Mouse (Mus musculus) MEL (cell line): Measurements from ENCODE around the gene 4930558K02Rik. TPM values are rescaled to one million over a fixed set of nuclear protein-coding genes. Genes with fewer than 3 reads are reported as not detected.

Source experiments
- DNase-seq: peaks from one replicate; pipeline ENCODE4 v3.0.0; 2011; ENCODE audit warnings: low read depth, low spot score
- H3K27ac ChIP-seq: 2 replicates; pipeline ENCODE4 v1.5.1; 2012; ENCODE audit warnings: low read depth, mild to moderate bottlenecking, control low read depth, low read length, moderate library complexity; ENCODE audit not compliant: control insufficient read depth
- H3K27me3 ChIP-seq, 2 experiments: fragments of 150-350 bp in 1 of 2; sonication (generic) in 1 of 2; 2 replicates each; pipeline ENCODE4 v1.6.1; 2012; ENCODE audit warnings: low read length in 2 of 2, mild to moderate bottlenecking in 2 of 2, improper control_type of control experiment in 1 of 2, moderate library complexity in 1 of 2; ENCODE audit not compliant: insufficient read depth in 2 of 2, control insufficient read depth in 1 of 2
- H3K36me3 ChIP-seq, 2 experiments: 2 replicates each; pipeline ENCODE4 v1.6.1; 2012 to 2014; ENCODE audit warnings: low read length in 2 of 2, improper control_type of control experiment in 1 of 2, inconsistent platforms in 1 of 2, mild to moderate bottlenecking in 1 of 2; ENCODE audit not compliant: insufficient read depth in 2 of 2, control insufficient read depth in 1 of 2
- H3K4me1 ChIP-seq, 2 experiments: fragments of 150-350 bp in 1 of 2; sonication (generic) in 1 of 2; 2 replicates each; pipeline ENCODE4 v1.6.1; 2012; ENCODE audit warnings: low read length in 2 of 2, improper control_type of control experiment in 1 of 2, mild to moderate bottlenecking in 1 of 2; ENCODE audit not compliant: insufficient read depth in 2 of 2, control insufficient read depth in 1 of 2
- H3K4me3 ChIP-seq, 2 experiments: fragments of 150-350 bp in 1 of 2; sonication (generic) in 1 of 2; 2 replicates each; pipeline ENCODE4 v1.5.1; 2012; ENCODE audit warnings: low read depth in 2 of 2, low read length in 2 of 2, mild to moderate bottlenecking in 2 of 2, moderate library complexity in 2 of 2, control low read depth in 1 of 2, improper control_type of control experiment in 1 of 2; ENCODE audit not compliant: control insufficient read depth in 1 of 2, insufficient read depth in 1 of 2
- H3K79me2 ChIP-seq: 2 replicates; pipeline ENCODE4 v1.6.1; 2012; ENCODE audit warnings: mild to moderate bottlenecking, low read length, moderate library complexity; ENCODE audit not compliant: control insufficient read depth, poor library complexity, insufficient read depth
- H3K9ac ChIP-seq: 2 replicates; pipeline ENCODE4 v1.6.1; 2012; ENCODE audit warnings: low read depth, mild to moderate bottlenecking, control low read depth, low read length, moderate library complexity; ENCODE audit not compliant: control insufficient read depth, poor library complexity, severe bottlenecking
- H3K9me3 ChIP-seq: fragments of 150-350 bp; sonication (generic); replicated peaks from 2 replicates; pipeline ENCODE4 v1.6.1; 2012; ENCODE audit warnings: mild to moderate bottlenecking, low read length, improper control_type of control experiment, moderate library complexity; ENCODE audit not compliant: insufficient read depth
- BHLHE40 ChIP-seq: IDR thresholded peaks from 2 replicates; pipeline ENCODE4 v1.6.1; 2012; ENCODE audit warnings: low read depth, mild to moderate bottlenecking, inconsistent platforms, low read length, improper control_type of control experiment, borderline replicate concordance
- CHD1 ChIP-seq: IDR thresholded peaks from 2 replicates; pipeline ENCODE4 v1.6.1; 2012; ENCODE audit warnings: low read depth, mild to moderate bottlenecking, inconsistent platforms, low read length, improper control_type of control experiment
- CHD2 ChIP-seq: IDR thresholded peaks from 2 replicates; pipeline ENCODE4 v1.6.1; 2011; ENCODE audit warnings: low read length, improper control_type of control experiment
- CTCF ChIP-seq, 3 experiments: IDR thresholded peaks in 2 of 3; conservative IDR thresholded peaks in 1 of 3; 2 replicates each; pipeline ENCODE4 v1.5.1; 2011 to 2012; ENCODE audit warnings: low read length in 3 of 3, low read depth in 2 of 3, mild to moderate bottlenecking in 2 of 3, improper control_type of control experiment in 1 of 3, inconsistent platforms in 1 of 3, mixed read lengths in 1 of 3, moderate library complexity in 1 of 3; ENCODE audit not compliant: control insufficient read depth in 1 of 3, insufficient read depth in 1 of 3, poor library complexity in 1 of 3, severe bottlenecking in 1 of 3
- E2F4 ChIP-seq: IDR thresholded peaks from 2 replicates; pipeline ENCODE4 v1.6.1; 2011; ENCODE audit warnings: low read depth, low read length, improper control_type of control experiment, borderline replicate concordance
- ELF1 ChIP-seq: IDR thresholded peaks from 2 replicates; pipeline ENCODE4 v1.6.1; 2014; ENCODE audit warnings: low read depth, mild to moderate bottlenecking, inconsistent platforms, low read length, improper control_type of control experiment, moderate library complexity
- EP300 ChIP-seq, 2 experiments: IDR thresholded peaks; 2 replicates each; pipeline ENCODE4 v1.6.1; 2011; ENCODE audit warnings: improper control_type of control experiment in 2 of 2, low read length in 2 of 2, low read depth in 1 of 2, mild to moderate bottlenecking in 1 of 2
- HCFC1 ChIP-seq: IDR thresholded peaks from 2 replicates; pipeline ENCODE4 v1.6.1; 2012; ENCODE audit warnings: low read depth, mild to moderate bottlenecking, inconsistent platforms, low read length, improper control_type of control experiment, moderate library complexity
- MAFK ChIP-seq: IDR thresholded peaks from 2 replicates; pipeline ENCODE4 v1.6.1; 2011; ENCODE audit warnings: low read depth, mild to moderate bottlenecking, low read length, improper control_type of control experiment, borderline replicate concordance
- MAX ChIP-seq: IDR thresholded peaks from 2 replicates; pipeline ENCODE4 v1.6.1; 2011; ENCODE audit warnings: low read length, improper control_type of control experiment
- MAZ ChIP-seq: IDR thresholded peaks from 2 replicates; pipeline ENCODE4 v1.6.1; 2012; ENCODE audit warnings: low read depth, mild to moderate bottlenecking, inconsistent platforms, low read length, improper control_type of control experiment
- MEF2A ChIP-seq: IDR thresholded peaks from 2 replicates; pipeline ENCODE4 v1.6.1; 2014; ENCODE audit warnings: low read depth, mild to moderate bottlenecking, inconsistent platforms, low read length, improper control_type of control experiment; ENCODE audit not compliant: poor library complexity, insufficient replicate concordance, severe bottlenecking; ENCODE audit errors: extremely low read depth
- MXI1 ChIP-seq: IDR thresholded peaks from 2 replicates; pipeline ENCODE4 v1.6.1; 2011; ENCODE audit warnings: mild to moderate bottlenecking, low read depth, low read length, improper control_type of control experiment
- NRF1 ChIP-seq: IDR thresholded peaks from 2 replicates; pipeline ENCODE4 v1.6.1; 2014; ENCODE audit warnings: low read depth, mild to moderate bottlenecking, inconsistent platforms, low read length, improper control_type of control experiment, moderate library complexity; ENCODE audit not compliant: poor library complexity, insufficient read depth, severe bottlenecking
- POLR2AphosphoS2 ChIP-seq: IDR thresholded peaks from 2 replicates; pipeline ENCODE4 v1.6.1; 2011; ENCODE audit warnings: low read length, improper control_type of control experiment
- POLR2AphosphoS5 ChIP-seq: IDR thresholded peaks from 2 replicates; pipeline ENCODE4 v1.6.1; 2012; ENCODE audit warnings: low read depth, borderline replicate concordance, mild to moderate bottlenecking, inconsistent platforms, low read length, moderate library complexity, mixed read lengths
- SIN3A ChIP-seq: IDR thresholded peaks from 2 replicates; pipeline ENCODE4 v1.6.1; 2012; ENCODE audit warnings: low read length, improper control_type of control experiment, inconsistent platforms
- UBTF ChIP-seq: IDR thresholded peaks from 2 replicates; pipeline ENCODE4 v1.6.1; 2012; ENCODE audit warnings: low read depth, mild to moderate bottlenecking, inconsistent platforms, low read length, improper control_type of control experiment, moderate library complexity, borderline replicate concordance; ENCODE audit not compliant: insufficient read depth
- USF2 ChIP-seq, 2 experiments: IDR thresholded peaks; 2 replicates each; pipeline ENCODE4 v1.6.1; 2011 to 2012; ENCODE audit warnings: improper control_type of control experiment in 2 of 2, low read length in 2 of 2, borderline replicate concordance in 1 of 2, inconsistent platforms in 1 of 2, low read depth in 1 of 2, mild to moderate bottlenecking in 1 of 2; ENCODE audit not compliant: insufficient read depth in 1 of 2
- ZC3H11A ChIP-seq: IDR thresholded peaks from 2 replicates; pipeline ENCODE4 v1.6.1; 2012; ENCODE audit warnings: low read depth, mild to moderate bottlenecking, inconsistent platforms, low read length, improper control_type of control experiment
- ZMIZ1 ChIP-seq: IDR thresholded peaks from 2 replicates; pipeline ENCODE4 v1.6.1; 2012; ENCODE audit warnings: low read depth, mild to moderate bottlenecking, inconsistent platforms, low read length, improper control_type of control experiment, moderate library complexity
- ZNF384 ChIP-seq: IDR thresholded peaks from 2 replicates; pipeline ENCODE4 v1.6.1; 2012; ENCODE audit warnings: low read depth, mild to moderate bottlenecking, inconsistent platforms, low read length, improper control_type of control experiment
- polyA plus RNA-seq, 2 experiments: library from polyadenylated mRNA; stranded (reverse) in 1 of 2; unstranded in 1 of 2; fragments of >175 nt in 1 of 2; fragments of >200 nt in 1 of 2; gene quantifications; 2 replicates each; pipeline versions ENCODE4 v1.2.1 to v1.2.4; 2012; ENCODE audit warnings: low replicate concordance in 2 of 2, low read depth in 1 of 2; ENCODE audit not compliant: insufficient read length in 2 of 2, insufficient read depth in 1 of 2, missing spikeins in 1 of 2
- total RNA-seq: library from RNA; depleted of rRNA; stranded (reverse); fragments of 300-350 nt; gene quantifications from 2 replicates; pipeline ENCODE4 v1.2.3, GENCODE M21; 2012

Gene 4930558K02Rik
- total and polyA plus RNA-seq, 3 experiments, result not detected

DNA sequence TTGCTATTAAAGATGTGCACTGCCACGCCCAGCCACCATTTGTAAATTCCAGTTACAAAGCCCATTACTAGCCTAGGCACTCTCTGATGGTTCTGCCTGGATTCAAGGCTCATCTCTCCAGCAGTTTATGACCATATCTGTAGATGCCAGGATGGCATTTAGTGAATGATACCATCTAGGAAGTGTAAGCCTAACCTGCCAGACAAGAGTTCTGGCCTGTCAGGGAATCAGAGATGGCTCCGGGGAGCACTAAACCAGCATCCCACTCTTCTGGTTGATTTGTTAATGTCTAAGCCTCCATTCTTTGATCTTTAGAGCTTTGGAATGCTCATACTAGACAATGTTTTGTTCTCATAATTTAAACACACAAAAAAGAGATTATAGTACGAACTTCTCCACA lies 55.1 kb downstream of the 4930558K02Rik start:
- Histone ChIP-seq H3K27ac (no peak overlapping the region), H3K27me3 (peaks cover 0 to 3% of the 10 kb centered on the region in 2 experiments; a peak in 1 of 4 replicates), H3K9me3 (no peaks in the 10 kb centered on the region)
- DNase-seq, result no peak
- TF ChIP-seq CTCF (IDR thresholded peaks at IDR 0.05 in 2 of 3, conservative IDR thresholded peaks at IDR 0.05 in 1 of 3; ENCODE audit: control insufficient read depth in 1 of 3, insufficient read depth in 1 of 3, low read depth in 2 of 3, low read length in 3 of 3, poor library complexity in 1 of 3, severe bottlenecking in 1 of 3) (no peak), ELF1 (no peak), POLR2AphosphoS2 (no peak), USF2 (IDR thresholded peaks at IDR 0.05; ENCODE audit: borderline replicate concordance in 1 of 2, insufficient read depth in 1 of 2, low read depth in 1 of 2, low read length in 2 of 2) (no peak), UBTF (no peak), NRF1 (no peak), SIN3A (no peak), MAFK (no peak), POLR2AphosphoS5 (no peak), CHD1 (no peak), BHLHE40 (no peak), ZMIZ1 (no peak), ZC3H11A (no peak), MAZ (no peak), HCFC1 (no peak), EP300 (IDR thresholded peaks at IDR 0.05; ENCODE audit: low read depth in 1 of 2, low read length in 2 of 2) (no peak), CHD2 (no peak), MAX (no peak)
- TF ChIP-seq, all 39 proteins: peak for 0
- Histone ChIP-seq H3K79me2 (no peaks in the 10 kb centered on the region), H3K4me3 (no peak overlapping the region), H3K4me1 (no peaks in the 10 kb centered on the region), H3K36me3 (no peaks in the 10 kb centered on the region), H3K9ac (no peak overlapping the region)

DNA sequence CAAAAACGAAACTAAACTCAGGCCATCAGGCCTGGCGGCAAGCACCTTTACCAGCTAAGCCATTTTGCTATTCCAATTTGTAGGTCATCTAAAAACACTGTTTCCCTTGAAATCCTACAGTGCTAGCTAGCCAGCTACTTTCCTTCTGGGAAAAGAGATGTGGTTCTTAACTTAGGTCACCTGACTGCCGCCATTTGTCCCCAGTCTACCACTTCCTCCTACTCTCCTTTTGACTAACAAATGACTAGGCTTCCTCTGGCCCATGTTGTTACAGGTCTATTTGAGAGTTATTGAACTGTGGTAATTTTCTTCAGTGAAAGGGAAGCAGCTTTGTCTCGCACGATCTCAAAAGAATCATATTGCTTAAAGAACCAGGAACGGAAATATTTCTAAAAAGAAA lies 57.5 kb downstream of the 4930558K02Rik start:
- H3K9ac ChIP-seq, result no peak overlapping the region
- no peaks in the 10 kb centered on the region for H3K9me3 ChIP-seq
- H3K79me2 ChIP-seq, result no peaks in the 10 kb centered on the region
- no peak overlapping the region for H3K4me3 ChIP-seq
- DNase-seq, result no peak
- peaks cover 0 to 3% of the 10 kb centered on the region in 2 experiments; a peak in 1 of 4 replicates for H3K27me3 ChIP-seq
- H3K27ac ChIP-seq, result no peak overlapping the region
- TF ChIP-seq E2F4 (no peak), MXI1 (no peak), MEF2A (no peak), ZNF384 (no peak)
- no peaks in the 10 kb centered on the region for H3K4me1 ChIP-seq
- no peaks in the 10 kb centered on the region for H3K36me3 ChIP-seq
